Mouse (Mus musculus) hindbrain, embryonic 16.5 days (tissue): ENCODE measurements at regions not wholly inside any gene's neighbourhood (a gene's known extent, or its start where the extent isn't known, plus 50 kb on each side); places are given as distances from the start of the nearest gene placed in this dataset.
A peak's percentile ranks its signal among the peaks of the same experiment; 100 is the strongest.

Source experiments
- ATAC-seq: fragments of 200-750 bp; cut with Nextera tagmentation; 2 replicates; pipeline ENCODE4 v1.8.0; 2017; ENCODE audit warnings: moderate TSS enrichment, moderate library complexity
- H3K27ac ChIP-seq: fragments of 300-500 bp; sonication (generic); 2 replicates; pipeline ENCODE4 v1.5.1; 2014; ENCODE audit warnings: low read depth, mild to moderate bottlenecking, control low read depth, low read length, moderate library complexity
- H3K27me3 ChIP-seq: fragments of 300-500 bp; sonication (generic); replicated peaks from 2 replicates; pipeline ENCODE4 v1.6.1; 2014; ENCODE audit warnings: low read length; ENCODE audit not compliant: control insufficient read depth, insufficient read depth
- H3K36me3 ChIP-seq: fragments of 300-500 bp; sonication (generic); 2 replicates; pipeline ENCODE4 v1.6.1; 2014; ENCODE audit warnings: mild to moderate bottlenecking, low read length, moderate library complexity, mixed read lengths; ENCODE audit not compliant: control insufficient read depth, insufficient read depth
- H3K4me1 ChIP-seq: fragments of 300-500 bp; sonication (generic); 2 replicates; pipeline ENCODE4 v1.6.1; 2014; ENCODE audit warnings: low read depth, low read length; ENCODE audit not compliant: control insufficient read depth, insufficient read depth
- H3K4me2 ChIP-seq: fragments of 300-500 bp; sonication (generic); 2 replicates; pipeline ENCODE4 v1.6.1; 2014; ENCODE audit warnings: mild to moderate bottlenecking, low read length, control low read depth, moderate library complexity
- H3K4me3 ChIP-seq: fragments of 300-500 bp; sonication (generic); 2 replicates; pipeline ENCODE4 v1.5.1; 2014; ENCODE audit warnings: mild to moderate bottlenecking, low read length, control low read depth, moderate library complexity
- H3K9ac ChIP-seq: fragments of 300-500 bp; sonication (generic); 2 replicates; pipeline ENCODE4 v1.6.1; 2014; ENCODE audit warnings: low read depth, mild to moderate bottlenecking, control low read depth, low read length, moderate library complexity
- H3K9me3 ChIP-seq: fragments of 300-500 bp; sonication (generic); 2 replicates; pipeline ENCODE4 v1.6.1; 2014; ENCODE audit warnings: mild to moderate bottlenecking, low read length, moderate library complexity; ENCODE audit not compliant: control insufficient read depth
- WGBS: fragments of 180-500 bp; shearing (Covaris S2); extraction: QIAGEN DNeasy Blood & Tissue Kit; methylation state at CpG from one replicate; pipeline ENCODE4 v1.1.7; 2014; 5-methylcytosine and 5-hydroxymethylcytosine counted together

DNA sequence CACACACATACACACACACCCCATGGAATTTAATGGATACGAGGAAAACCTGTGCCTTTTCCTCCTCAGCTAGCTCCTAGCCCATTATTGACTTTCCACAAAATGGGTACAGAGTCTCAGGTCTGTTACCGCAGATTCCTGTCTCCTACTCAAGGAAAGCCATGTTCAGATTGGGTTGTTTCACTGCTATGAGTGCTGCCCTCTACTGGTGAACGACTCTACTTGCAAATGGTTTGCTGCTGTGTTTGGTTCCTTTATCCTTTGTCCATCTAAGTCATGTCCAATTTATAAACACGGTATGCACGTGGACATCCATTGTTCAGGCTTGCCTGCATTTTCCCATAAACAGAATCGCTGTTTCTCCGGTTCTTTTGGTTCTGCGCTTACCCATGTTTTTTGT, 144.4 kb upstream of the Acsl4 start:
- Histone ChIP-seq H3K4me3 (no peak overlapping the region), H3K27me3 (0 out of 2 replicates have a peak, but pooled peaks cover 2% of the 10 kb centered on the region), H3K4me2 (no peak overlapping the region), H3K36me3 (no peaks in the 10 kb centered on the region), H3K9ac (no peak overlapping the region), H3K9me3 (no peaks in the 10 kb centered on the region), H3K4me1 (no peaks in the 10 kb centered on the region), H3K27ac (no peak overlapping the region)
- WGBS: 29% methylated on average over 8 of the region's 8 CpGs
- no peak for ATAC-seq

GRCm38 (mm10) chrX:142535540-142535939, 145.2 kb upstream of the Acsl4 start:
- no peaks in the 10 kb centered on the region for H3K36me3 ChIP-seq
- H3K4me3 ChIP-seq: no peak overlapping the region
- no peak overlapping the region for H3K9ac ChIP-seq
- 0 out of 2 replicates have a peak, but pooled peaks cover 2% of the 10 kb centered on the region for H3K27me3 ChIP-seq
- H3K4me1 ChIP-seq: no peaks in the 10 kb centered on the region
- H3K27ac ChIP-seq: no peak overlapping the region
- H3K9me3 ChIP-seq: no peaks in the 10 kb centered on the region
- 92% methylated on average over 1 of the region's 1 CpGs for WGBS
- ATAC-seq: no peak
- H3K4me2 ChIP-seq: no peak overlapping the region

GRCm38 (mm10) chrX:142535954-142536353, 145.3 kb upstream of the Tmem164 start:
- Histone ChIP-seq H3K36me3 (no peaks in the 10 kb centered on the region), H3K9me3 (no peaks in the 10 kb centered on the region), H3K4me2 (no peak overlapping the region), H3K27me3 (0 out of 2 replicates have a peak, but pooled peaks cover 2% of the 10 kb centered on the region), H3K27ac (no peak overlapping the region), H3K4me3 (no peak overlapping the region), H3K9ac (no peak overlapping the region), H3K4me1 (no peaks in the 10 kb centered on the region)
- no peak for ATAC-seq
- 92% methylated on average over 2 of the region's 2 CpGs for WGBS

- H3K4me3 ChIP-seq: no peak overlapping the region
- H3K9ac ChIP-seq: no peak overlapping the region
- no peaks in the 10 kb centered on the region for H3K4me1 ChIP-seq
- WGBS: 88% methylated on average over 5 of the region's 5 CpGs
- no peak for ATAC-seq
- no peaks in the 10 kb centered on the region for H3K9me3 ChIP-seq
- no peak overlapping the region for H3K27ac ChIP-seq
- 0 out of 2 replicates have a peak, but pooled peaks cover 2% of the 10 kb centered on the region for H3K27me3 ChIP-seq
- no peak overlapping the region for H3K4me2 ChIP-seq
- no peaks in the 10 kb centered on the region for H3K36me3 ChIP-seq
Observed at GRCm38 (mm10) chrX:142537259-142537963, 143.8 kb upstream of the Tmem164 start.

GRCm38 (mm10) chrX:142540264-142540663, 140.9 kb upstream of the Tmem164 start:
- no peak overlapping the region for H3K4me3 ChIP-seq
- no peak overlapping the region for H3K9ac ChIP-seq
- no peaks in the 10 kb centered on the region for H3K36me3 ChIP-seq
- H3K4me2 ChIP-seq: peak overlapping the region; percentile 44
- no peaks in the 10 kb centered on the region for H3K4me1 ChIP-seq
- no peak overlapping the region for H3K27ac ChIP-seq
- whole genome bisulfite sequencing: 21% methylated on average over 7 of the region's 7 CpGs
- ATAC-seq: peak; percentile 82
- no peaks in the 10 kb centered on the region for H3K9me3 ChIP-seq
- peaks cover under 1% of the 10 kb centered on the region; the same call in 1 of the 2 replicates for H3K27me3 ChIP-seq

- Histone ChIP-seq H3K4me1 (no peaks in the 10 kb centered on the region), H3K27me3 (peaks cover 2% of the 10 kb centered on the region; the same call in 1 of the 2 replicates), H3K36me3 (no peaks in the 10 kb centered on the region), H3K4me3 (no peak overlapping the region), H3K27ac (no peak overlapping the region), H3K9me3 (no peaks in the 10 kb centered on the region), H3K9ac (no peak overlapping the region), H3K4me2 (no peak overlapping the region)
- no peak for ATAC-seq
- WGBS: 83% methylated on average over 4 of the region's 4 CpGs
Observed at GRCm38 (mm10) chrX:142552196-142552595, 129.0 kb upstream of the Tmem164 start.

DNA sequence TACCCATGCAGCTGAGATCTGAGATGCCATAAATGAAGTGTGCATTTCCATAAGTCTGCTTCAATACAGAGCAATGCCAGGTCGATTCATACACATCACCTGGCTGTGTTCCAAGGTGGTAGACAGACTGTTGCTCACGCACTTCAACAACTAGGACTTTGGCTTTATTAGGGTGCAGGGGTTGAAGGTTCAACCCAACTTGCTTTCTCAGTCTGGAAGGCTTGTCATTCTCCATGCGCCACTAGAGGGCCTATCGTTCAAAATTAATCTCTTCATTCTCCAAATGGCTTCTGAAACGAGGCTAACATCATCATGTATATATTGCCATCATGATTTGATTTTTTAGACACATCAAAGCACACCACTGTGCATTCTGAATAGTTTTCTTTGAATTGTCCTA, 127.0 kb upstream of the Tmem164 start:
- Histone ChIP-seq H3K4me3 (no peak overlapping the region), H3K36me3 (no peaks in the 10 kb centered on the region), H3K4me2 (no peak overlapping the region), H3K27me3 (peaks cover 2% of the 10 kb centered on the region; the same call in 1 of the 2 replicates), H3K9me3 (no peaks in the 10 kb centered on the region), H3K4me1 (no peaks in the 10 kb centered on the region), H3K9ac (no peak overlapping the region), H3K27ac (no peak overlapping the region)
- no peak for ATAC-seq
- 27% methylated on average over 5 of the region's 5 CpGs for WGBS

- Histone ChIP-seq H3K4me2 (no peak overlapping the region), H3K36me3 (no peaks in the 10 kb centered on the region), H3K27me3 (peaks cover 2% of the 10 kb centered on the region; the same call in 1 of the 2 replicates), H3K9ac (no peak overlapping the region), H3K4me1 (no peaks in the 10 kb centered on the region), H3K27ac (no peak overlapping the region), H3K4me3 (no peak overlapping the region), H3K9me3 (no peaks in the 10 kb centered on the region)
- WGBS: 77% methylated on average over 5 of the region's 5 CpGs
- no peak for ATAC-seq
Observed at GRCm38 (mm10) chrX:142557496-142557895, 123.7 kb upstream of the Tmem164 start.

GRCm38 (mm10) chrX:142560209-142560912, 120.8 kb upstream of the Tmem164 start:
- H3K4me3 ChIP-seq: no peak overlapping the region
- 58% methylated on average over 2 of the region's 2 CpGs for WGBS
- no peak overlapping the region for H3K9ac ChIP-seq
- H3K36me3 ChIP-seq: no peaks in the 10 kb centered on the region
- H3K27me3 ChIP-seq: no peaks in the 10 kb centered on the region
- no peaks in the 10 kb centered on the region for H3K9me3 ChIP-seq
- ATAC-seq: no peak
- no peaks in the 10 kb centered on the region for H3K4me1 ChIP-seq
- H3K4me2 ChIP-seq: no peak overlapping the region
- H3K27ac ChIP-seq: no peak overlapping the region
